Mouse (Mus musculus) G1E-ER4 (cell line): ENCODE measurements around the gene Cope. TPM values are rescaled to one million over a fixed set of nuclear protein-coding genes. Genes with fewer than 3 reads are reported as not detected.

ENCODE experiments used
- GATA1 ChIP-seq: IDR thresholded peaks from one replicate; pipeline ENCODE4 v1.8.0; 2012; ENCODE audit warnings: low read length, inconsistent platforms
- polyA plus RNA-seq: library from polyadenylated mRNA; stranded (reverse); fragments of >175 nt; gene quantifications from 2 replicates; pipeline ENCODE4 v1.2.3, GENCODE M21; 2012

Cope gene
- polyA plus RNA-seq, 1 experiment = 375 TPM

DNA sequence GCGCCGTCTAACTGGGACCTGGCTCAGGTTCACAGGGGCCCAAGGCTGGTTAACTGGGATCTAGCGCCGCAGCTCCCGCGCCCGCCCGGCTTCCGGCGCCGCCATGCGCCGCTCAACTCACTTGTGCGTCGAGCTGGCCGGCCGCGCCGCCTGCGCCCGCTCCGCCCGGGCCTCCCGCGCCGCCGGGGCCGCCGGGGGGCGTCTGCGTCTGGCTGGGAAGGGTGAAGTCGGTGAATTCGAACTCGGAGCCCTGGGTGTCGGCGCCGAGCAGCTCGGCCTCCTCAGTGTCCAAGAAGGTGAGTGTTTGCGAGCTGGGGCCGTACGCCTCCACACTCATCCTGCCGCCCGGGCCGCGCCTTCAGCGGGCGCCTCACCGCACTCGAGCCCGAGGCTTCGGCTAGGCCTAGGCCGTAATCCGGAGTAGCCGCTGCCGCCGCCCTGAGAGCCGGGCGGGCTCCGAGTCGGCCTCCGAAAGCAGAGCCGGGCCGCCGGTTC is 50.4 kb downstream of the Cope start:
- TF ChIP-seq GATA1 = no peak

GRCm38 (mm10) chr8:70353194-70353817 is 51.0 kb downstream of the Cope start, which contains the start of gene Upf1:
Upf1 (minus strand) TSS chr8:70353278.
- TF ChIP-seq GATA1 = no peak

- no peak for TF ChIP-seq GATA1
Observed at GRCm38 (mm10) chr8:70354004-70354403, 51.7 kb downstream of the Cope start.

DNA sequence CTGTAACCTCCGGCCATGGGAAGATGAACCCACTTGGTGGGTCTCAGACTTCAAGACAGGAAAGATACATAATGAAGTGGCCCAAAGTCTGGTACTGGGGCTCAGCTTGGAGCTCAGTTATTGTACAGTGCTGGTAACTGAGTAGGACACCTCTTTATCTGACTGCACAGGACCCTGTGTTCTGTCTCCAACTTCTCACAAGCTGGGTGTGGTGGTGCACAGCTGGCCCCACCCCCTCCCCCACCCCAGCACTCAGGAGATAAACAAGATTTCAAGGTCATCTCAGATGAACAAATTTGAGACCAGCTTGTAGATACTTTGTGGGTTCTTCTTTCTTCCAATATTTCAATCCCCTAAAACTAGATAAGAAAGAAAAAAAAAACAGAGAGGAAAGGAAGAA is 53.8 kb downstream of the Cope start:
- no peak for TF ChIP-seq GATA1

GRCm38 (mm10) chr8:70359411-70359810 is 57.1 kb downstream of the Cope start:
- no peak for TF ChIP-seq GATA1

- TF ChIP-seq GATA1 = no peak
Observed at GRCm38 (mm10) chr8:70360769-70361168, 58.5 kb downstream of the Cope start.

- TF ChIP-seq GATA1 = no peak
Observed at GRCm38 (mm10) chr8:70361484-70362032, 59.2 kb downstream of the Cope start.

Other genes with a start within 250 kb of the Cope start
- 0.08 TPM in 1 of 2 replicates, not detected in the other for gene Tm6sf2, start 229.6 kb upstream of the Cope start, polyA plus RNA-seq
- not detected in 2 replicates for gene Hapln4, start 219.1 kb upstream of the Cope start, polyA plus RNA-seq
- not detected in 2 replicates for gene Ncan, start 181.6 kb upstream of the Cope start, polyA plus RNA-seq
- 17.2 and 17.9 TPM in 2 replicates for gene Nr2c2ap, start 171.2 kb upstream of the Cope start, polyA plus RNA-seq
- gene Rfxank, start 163.4 kb upstream of the Cope start, polyA plus RNA-seq = 3.2 and 6.5 TPM in 2 replicates
- gene Borcs8, start 163.0 kb upstream of the Cope start, polyA plus RNA-seq = 20.5 and 52.7 TPM in 2 replicates
- gene Mef2b, start 162.8 kb upstream of the Cope start, polyA plus RNA-seq = 2.7 and 3.6 TPM in 2 replicates
- 130 and 149 TPM in 2 replicates for gene Tmem161a, start 130.2 kb upstream of the Cope start, polyA plus RNA-seq
- 18.7 and 20.1 TPM in 2 replicates for gene Slc25a42, start 90.2 kb upstream of the Cope start, polyA plus RNA-seq
- gene Sugp2, start 68.3 kb upstream of the Cope start, polyA plus RNA-seq = 21.8 and 26.2 TPM in 2 replicates
- gene Armc6, start 68.1 kb upstream of the Cope start, polyA plus RNA-seq = 24.5 and 26.2 TPM in 2 replicates
- 34.3 and 37.1 TPM in 2 replicates for gene Homer3, start 19.7 kb upstream of the Cope start, polyA plus RNA-seq
- gene Ddx49, start within 50 bp of the Cope start, polyA plus RNA-seq = 41.5 and 54.5 TPM in 2 replicates
- gene Cers1, start 13.3 kb downstream of the Cope start, polyA plus RNA-seq = not detected in 2 replicates
- not detected in 2 replicates for gene Gdf1, start 27.3 kb downstream of the Cope start, polyA plus RNA-seq
- gene Upf1, start 50.8 kb downstream of the Cope start, polyA plus RNA-seq = 126 and 139 TPM in 2 replicates
- 0.28 and 0.29 TPM in 2 replicates for gene Comp, start 71.0 kb downstream of the Cope start, polyA plus RNA-seq
- gene Crtc1, start 137.1 kb downstream of the Cope start, polyA plus RNA-seq = 25.8 and 29.6 TPM in 2 replicates
- 10.0 and 10.8 TPM in 2 replicates for gene Klhl26, start 174.4 kb downstream of the Cope start, polyA plus RNA-seq
- gene Tmem59l, start 184.8 kb downstream of the Cope start, polyA plus RNA-seq = not detected in 2 replicates
- gene Crlf1, start 190.6 kb downstream of the Cope start, polyA plus RNA-seq = not detected in 2 replicates
- 264 and 347 TPM in 2 replicates for gene Rex1bd, start 204.2 kb downstream of the Cope start, polyA plus RNA-seq
- 421 and 1,202 TPM in 2 replicates for gene Uba52, start 208.3 kb downstream of the Cope start, polyA plus RNA-seq
- 1,137 and 1,401 TPM in 2 replicates for gene Fkbp8, start 225.2 kb downstream of the Cope start, polyA plus RNA-seq
- 41.4 and 54.9 TPM in 2 replicates for gene Kxd1, start 225.4 kb downstream of the Cope start, polyA plus RNA-seq
- 50.0 and 51.6 TPM in 2 replicates for gene Ell, start 236.9 kb downstream of the Cope start, polyA plus RNA-seq